Mouse (Mus musculus): ENCODE data around the gene Rpl35. TPM values are rescaled to one million over a fixed set of nuclear protein-coding genes. Genes with fewer than 3 reads are reported as not detected.

The Rpl35 gene
- total RNA-seq, 4 experiments from 2014 or later: 259 to 303 (median 283) TPM

Other genes with a start within 250 kb of the Rpl35 start
- gene Nr6a1, start 77.9 kb downstream of the Rpl35 start, total RNA-seq (2022): 10 to 100 TPM in 2 of 4 experiments, 1 to 10 TPM in 2; 5.9 to 12.7 (median 9.8) TPM
- 1 to 10 TPM; 2.2 to 3.1 (median 2.5) TPM for gene Olfml2a, start 73.6 kb downstream of the Rpl35 start, total RNA-seq (2022)
- gene Wdr38, start 8.1 kb downstream of the Rpl35 start, total RNA-seq (2022): under 1 TPM; 0.30 to 0.72 (median 0.65) TPM
- 10 to 100 TPM; 89.2 to 98.8 (median 93.9) TPM for gene Arpc5l, start 276 bp downstream of the Rpl35 start, total RNA-seq (2022)
- 10 to 100 TPM; 28.8 to 34.4 (median 30.5) TPM for gene Golga1, start 59.9 kb upstream of the Rpl35 start, total RNA-seq (2022)
- 10 to 100 TPM; 52.3 to 65.1 (median 57.8) TPM for gene Scai, start 185.1 kb upstream of the Rpl35 start, total RNA-seq (2022)
- 10 to 100 TPM; 55.8 to 69.5 (median 58.4) TPM for gene Ppp6c, start 220.8 kb upstream of the Rpl35 start, total RNA-seq (2022)

Data from left cerebral cortex, adult 8-10 months (tissue).